In the genomic region with DNA sequence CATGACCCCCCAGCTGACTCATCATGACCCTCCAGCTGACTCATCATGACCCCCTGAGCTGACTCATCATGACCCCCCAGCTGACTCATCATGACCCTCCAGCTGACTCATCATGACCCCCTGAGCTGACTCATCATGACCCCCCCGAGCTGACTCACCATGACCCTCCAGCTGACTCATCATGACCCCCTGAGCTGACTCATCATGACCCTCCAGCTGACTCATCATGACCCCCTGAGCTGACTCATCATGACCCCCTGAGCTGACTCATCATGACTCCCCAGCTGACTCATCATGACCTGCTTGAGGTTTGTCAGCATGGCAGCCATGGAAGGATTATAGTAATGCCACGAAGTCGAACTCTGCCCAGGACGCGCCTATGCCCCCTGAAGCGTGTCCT, we compare ENCODE assay signal across 8 mouse cellular contexts. TPM values are rescaled to one million over a fixed set of nuclear protein-coding genes. Genes with fewer than 3 reads are reported as not detected.
DNase-seq lines count a peak whose midpoint lies in the region; TF ChIP-seq lines count a peak whose summit lies in the region.
"Not testable (repeated sequence)": the region's sequence is repeated elsewhere in the genome, so short reads cannot be mapped to it uniquely, and the experiment has no call there.
"Had no signal": no experiment of that assay in that cellular context is flagged by ENCODE, and none has a peak within 500 bp of the region (broad histone marks: within the 10 kb centered on the region; RNA-seq: fewer than 3 reads in every experiment).

No protein-coding gene starts in this region.

- H3K9ac ChIP-seq in CH12.LX (ENCODE audit: insufficient read depth, low read depth); ES-E14 (ENCODE audit: insufficient read depth, low read depth, low read length, poor library complexity, severe bottlenecking): not testable (repeated sequence)

- not testable (repeated sequence) for H3K4me3 ChIP-seq in CH12.LX (replicated peaks in 1 of 3; ENCODE audit: low read depth in 2 of 3, low read length in 2 of 3, poor library complexity in 1 of 3); ES-E14 (ENCODE audit: insufficient read depth in 1 of 2, low read depth in 1 of 2, low read length in 2 of 2, poor library complexity in 1 of 2, severe bottlenecking in 1 of 2)
- H3K4me3 ChIP-seq in megakaryocyte, embryonic 14.5 days (replicated peaks) = peak overlapping the region; percentile 54

- not testable (repeated sequence) for TF ChIP-seq POLR2A in CH12.LX (IDR thresholded peaks at IDR 0.05; ENCODE audit: low read depth, low read length)

- H3K27ac ChIP-seq in CH12.LX (ENCODE audit: insufficient read depth, low read depth) (peak overlapping the region; percentile 60), ES-E14 (ENCODE audit: insufficient read depth, low read depth, low read length, poor library complexity, severe bottlenecking) (peak overlapping the region; percentile 80; the same call in 1 of the 2 replicates)

- TF ChIP-seq RAD21 in CH12.LX (IDR thresholded peaks at IDR 0.05; ENCODE audit: low read depth, low read length) = not testable (repeated sequence)

- TF ChIP-seq EP300 in CH12.LX (IDR thresholded peaks at IDR 0.05; ENCODE audit: low read length) = 0 out of 2 replicates have a peak, but pooled peaks have one; percentile 6

- dilution Hi-C loops in CH12.LX (cut with MboI; ENCODE audit: extremely low pct_ligation_motif_present, extremely low pct_unique_long_range_greater_than_20kb, low sequenced_read_pairs) = not testable (repeated sequence)

- H3K79me2 ChIP-seq in CH12.LX (replicated peaks; ENCODE audit: control insufficient read depth, extremely low read depth, insufficient read depth, poor library complexity, severe bottlenecking) = not testable (repeated sequence)

- H3K4me1 ChIP-seq in CH12.LX (ENCODE audit: control insufficient read depth in 1 of 2, insufficient read depth in 2 of 2) = peaks cover under 1 to 20% of the 10 kb centered on the region in 2 experiments; a peak in 3 of 4 replicates
- H3K4me1 ChIP-seq in ES-E14 (ENCODE audit: control insufficient read depth in 2 of 2, insufficient read depth in 2 of 2, low read length in 2 of 2, poor library complexity in 1 of 2); megakaryocyte, embryonic 14.5 days: not testable (repeated sequence)

- not testable (repeated sequence) for H3K36me3 ChIP-seq in CH12.LX (replicated peaks in 1 of 2; ENCODE audit: control insufficient read depth in 1 of 2, insufficient read depth in 1 of 2, low read length in 1 of 2); ES-E14 (ENCODE audit: control insufficient read depth, insufficient read depth, low read length, poor library complexity, severe bottlenecking); megakaryocyte, embryonic 14.5 days (replicated peaks; ENCODE audit: low read length)

- not testable (repeated sequence) for H3K4me2 ChIP-seq in CH12.LX (ENCODE audit: insufficient read depth, low read depth, poor library complexity, severe bottlenecking)

- not testable (repeated sequence) for TF ChIP-seq CTCF in CH12.LX (conservative IDR thresholded peaks at IDR 0.05 in 1 of 2, IDR thresholded peaks at IDR 0.05 in 1 of 2; ENCODE audit: low read depth in 2 of 2, low read length in 2 of 2)

- DNase-seq in 3T3-L1 (ENCODE audit: low read depth, low spot score) = peak; percentile 17
- DNase-seq in CH12.LX (ENCODE audit: extremely low read depth) = peak; percentile 60
- DNase-seq in ES-E14 (ENCODE audit: low read depth, low spot score) = not testable (repeated sequence)
- peak; percentile 16 for DNase-seq in Muller cell, postnatal 12 days (ENCODE audit: inconsistent ontology term)
- DNase-seq in heart, adult 11 months = peak; percentile 52

- H3K9me3 ChIP-seq in CH12.LX (replicated peaks; ENCODE audit: low read length); ES-E14 (ENCODE audit: control insufficient read depth, insufficient read depth, low read depth, low read length): not testable (repeated sequence)
- peaks cover 25% of the 10 kb centered on the region for H3K9me3 ChIP-seq in megakaryocyte, embryonic 14.5 days

- in situ Hi-C loops in CH12.LX (cut with MboI; ENCODE audit: low pct_ligation_motif_present, low pct_unique_long_range_greater_than_20kb, low sequenced_read_pairs); ES-E14 (cut with MboI; ENCODE audit: low sequenced_read_pairs in 2 of 2, unreplicated experiment in 2 of 2): not testable (repeated sequence)

- not testable (repeated sequence) for H3K27me3 ChIP-seq in CH12.LX (replicated peaks)
- H3K27me3 ChIP-seq in megakaryocyte, embryonic 14.5 days (replicated peaks) = peaks cover 44% of the 10 kb centered on the region

TF ChIP-seq in CH12.LX, 34 proteins besides CTCF, POLR2A, EP300 and RAD21:
- peak; percentile 61 for TF ChIP-seq IRF4 (IDR thresholded peaks at IDR 0.05; ENCODE audit: low read depth, low read length)
- TF ChIP-seq ETS1 (conservative IDR thresholded peaks at IDR 0.05; ENCODE audit: low read depth, low read length) = peak; percentile 92
- peak; percentile 68 for TF ChIP-seq JUN (IDR thresholded peaks at IDR 0.05; ENCODE audit: insufficient read depth, low read depth, low read length)
- peak; percentile 50; the same call in 1 of the 2 replicates for TF ChIP-seq JUND (conservative IDR thresholded peaks at IDR 0.05; ENCODE audit: low read depth, low read length)
- peak; percentile 73; the same call in 1 of the 2 replicates for TF ChIP-seq MAFK (IDR thresholded peaks at IDR 0.05; ENCODE audit: insufficient replicate concordance, low read length)

TF ChIP-seq in ES-E14, 5 proteins besides CTCF, POLR2A, EP300 and RAD21:
- TF ChIP-seq MAFK (IDR thresholded peaks at IDR 0.05; ENCODE audit: insufficient read depth, low read depth, low read length) = peak; percentile 94

RNA-seq across cellular contexts. Expression of gene Pomc, which starts 18.4 kb away (rescaled TPM):
- total RNA-seq in CH12.LX (2012; rRNA removed) (3.5 and 4.4 TPM in 2 replicates), CH12.LX (2014; rRNA removed) (2.8 and 2.9 TPM in 2 replicates), ES-E14 (2012; rRNA removed) (5.2 and 5.7 TPM in 2 replicates)
- 2.5 and 3.2 TPM in 2 replicates for polyA plus RNA-seq in CH12.LX (2012; ENCODE audit: insufficient read length, low read depth)
- 0.31 TPM in 1 of 2 replicates, not detected in the other for polyA plus RNA-seq in megakaryocyte, embryonic 14.5 days (2012; ENCODE audit: insufficient read depth, low replicate concordance)
- total RNA-seq: MEL had no signal
- polyA plus RNA-seq: Patski had no signal
